Mouse (Mus musculus) left cerebral cortex, postnatal 36 days (tissue): ENCODE data around the gene Tmc2. TPM values are rescaled to one million over a fixed set of nuclear protein-coding genes. Genes with fewer than 3 reads are reported as not detected.

Source experiments
- DNase-seq, 2 experiments: peaks; one replicate each; pipeline ENCODE4 v3.0.0; 2021 to 2022; ENCODE audit warnings: low spot score in 2 of 2, mixed read lengths in 1 of 2
- intact Hi-C: fragments of 180-260 bp; cut with DNase I; formaldehyde crosslinking; loops from one replicate; pipeline ENCODE4 v1.15.1; 2025
- total RNA-seq, 2 experiments: library from RNA; stranded (reverse); gene quantifications; 2 replicates each; pipeline ENCODE4 v1.2.3; 2021

The Tmc2 gene
- total RNA-seq, 2 experiments from 2014 or later, result not detected

GRCm38 (mm10) chr2:130211581-130211980, 16.6 kb downstream of the Tmc2 start:
- intact Hi-C loops, result no loop called here
- no peak for DNase-seq

- intact Hi-C loops, result loop anchor here (5.0 to 10.0 kb wide), 3 partner anchors 70 to 342 kb away; partner anchors contain the start of gene Snrpb
- no peak for DNase-seq
Measured at GRCm38 (mm10) chr2:130246912-130247311, 51.9 kb downstream of the Tmc2 start.

GRCm38 (mm10) chr2:130248226-130248625, 53.2 kb downstream of the Tmc2 start:
- intact Hi-C loops, result loop anchor here (5.0 to 10.0 kb wide), 3 partner anchors 71 to 343 kb away; partner anchors contain the start of gene Snrpb
- DNase-seq, result no peak

GRCm38 (mm10) chr2:130256762-130257161, 61.8 kb downstream of the Tmc2 start:
- no peak for DNase-seq
- intact Hi-C loops, result no loop called here

GRCm38 (mm10) chr2:130260822-130261221, 65.8 kb downstream of the Tmc2 start:
- intact Hi-C loops, result no loop called here
- no peak for DNase-seq

GRCm38 (mm10) chr2:130261914-130262313, 66.9 kb downstream of the Tmc2 start:
- intact Hi-C loops, result no loop called here
- no peak for DNase-seq

GRCm38 (mm10) chr2:130262398-130262797, 67.4 kb downstream of the Tmc2 start:
- DNase-seq, result no peak
- intact Hi-C loops, result no loop called here

- intact Hi-C loops, result no loop called here
- no peak for DNase-seq
Measured at GRCm38 (mm10) chr2:130265520-130265919, 70.5 kb downstream of the Tmc2 start.

- DNase-seq, result no peak
- intact Hi-C loops, result no loop called here
Measured at GRCm38 (mm10) chr2:130268074-130268473, 73.1 kb downstream of the Tmc2 start.

- intact Hi-C loops, result loop anchor here (1.0 kb wide), 1 partner anchor 94 kb away; the partner anchor contains the start of gene Snrpb
- no peak for DNase-seq
Measured at GRCm38 (mm10) chr2:130273732-130274131, 78.7 kb downstream of the Tmc2 start.

GRCm38 (mm10) chr2:130274149-130274861, 79.3 kb downstream of the Tmc2 start, which contains the start of gene Nop56:
Gene Nop56, plus strand, starts transcription at chr2:130274430.
- peak; percentile 100 for DNase-seq

GRCm38 (mm10) chr2:130274862-130275261, 79.9 kb downstream of the Tmc2 start:
- intact Hi-C loops, result loop anchor here (1.0 kb wide), 1 partner anchor 96 kb away; the partner anchor contains the start of gene Snrpb

More at GRCm38 (mm10) chr2:130274149-130274861, 79.3 kb downstream of the Tmc2 start, which contains the start of gene Nop56:
- intact Hi-C loops, result loop anchor here (1.0 kb wide), 1 partner anchor 95 kb away; the partner anchor contains the start of gene Snrpb

GRCm38 (mm10) chr2:130275649-130276048, 80.7 kb downstream of the Tmc2 start:
- intact Hi-C loops, result no loop called here
- no peak for DNase-seq

More at GRCm38 (mm10) chr2:130274862-130275261, 79.9 kb downstream of the Tmc2 start:
- no peak for DNase-seq

- intact Hi-C loops, result no loop called here
- no peak for DNase-seq
Measured at GRCm38 (mm10) chr2:130279600-130280091, 84.7 kb downstream of the Tmc2 start.

GRCm38 (mm10) chr2:130280224-130280623, 85.2 kb downstream of the Tmc2 start:
- intact Hi-C loops, result no loop called here
- no peak for DNase-seq

GRCm38 (mm10) chr2:130280818-130281217, 85.8 kb downstream of the Tmc2 start:
- intact Hi-C loops, result no loop called here
- no peak for DNase-seq

- intact Hi-C loops, result no loop called here
- DNase-seq, result peak; percentile 91
Measured at GRCm38 (mm10) chr2:130283854-130284654, 89.1 kb downstream of the Tmc2 start, which contains the start of gene Idh3b. Gene Idh3b, minus strand, starts transcription at chr2:130284547.

GRCm38 (mm10) chr2:130289086-130289485, 94.1 kb downstream of the Tmc2 start:
- intact Hi-C loops, result no loop called here
- no peak for DNase-seq

- intact Hi-C loops, result loop anchor here (10.0 kb wide), 1 partner anchor 273 kb away; the partner anchor contains the start of gene Mrps26
- DNase-seq, result peak; percentile 62 to 66
Measured at GRCm38 (mm10) chr2:130291434-130291833, 96.4 kb downstream of the Tmc2 start.

GRCm38 (mm10) chr2:130293009-130293408, 98.0 kb downstream of the Tmc2 start:
- no peak for DNase-seq
- intact Hi-C loops, result loop anchor here (10.0 kb wide), 1 partner anchor 272 kb away; the partner anchor contains the start of gene Mrps26
